Mouse (Mus musculus): ENCODE data around the gene Arl4c. TPM values are rescaled to one million over a fixed set of nuclear protein-coding genes. Genes with fewer than 3 reads are reported as not detected.

Gene Arl4c
- polyA plus RNA-seq, 1 experiment from 2014 or later: 5.7 TPM

DNA sequence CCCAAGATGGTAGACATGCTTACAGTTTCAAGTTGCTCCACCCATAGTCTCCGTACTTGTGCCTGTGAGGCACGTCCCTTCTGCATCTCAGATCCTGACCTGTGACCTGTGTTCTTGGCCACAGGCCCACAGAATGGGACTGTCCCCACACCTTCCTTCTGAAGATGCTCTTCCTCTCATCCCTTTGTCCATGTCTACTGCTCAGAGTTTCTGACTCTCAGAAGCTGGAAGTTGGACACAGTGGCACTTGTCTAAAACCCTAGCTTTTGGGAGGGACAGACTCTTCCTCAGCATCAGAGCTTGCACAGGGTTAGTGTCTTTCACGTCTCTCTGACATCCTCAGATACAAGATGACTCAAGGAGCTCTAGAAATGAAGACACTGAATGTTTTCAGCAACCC is 6.2 kb upstream of the Arl4c start:
- Histone ChIP-seq H3K9me3 (ENCODE audit: control insufficient read depth, low read length) (no peaks in the 10 kb centered on the region), H3K36me3 (ENCODE audit: control insufficient read depth, insufficient read depth, low read length) (no peaks in the 10 kb centered on the region), H3K9ac (ENCODE audit: low read length) (no peak overlapping the region), H3K4me2 (replicated peaks; ENCODE audit: low read depth) (no peak overlapping the region), H3K27me3 (ENCODE audit: control insufficient read depth, insufficient read depth, low read length) (no peaks in the 10 kb centered on the region), H3K4me1 (replicated peaks; ENCODE audit: control insufficient read depth, insufficient read depth) (no peaks in the 10 kb centered on the region), H3K27ac (replicated peaks) (no peak overlapping the region), H3K4me3 (ENCODE audit: low read depth, low read length) (no peak overlapping the region)
- ATAC-seq (ENCODE audit: low FRiP score, low TSS enrichment) (no peak), DNase-seq (ENCODE audit: low spot score) (no peak)
- TF ChIP-seq EP300 (optimal IDR thresholded peaks at IDR 0.05): no peak
- no peak for TF ChIP-seq CTCF (IDR thresholded peaks at IDR 0.05; ENCODE audit: low read depth)
- WGBS: 74% methylated on average over 3 of the region's 3 CpGs

DNA sequence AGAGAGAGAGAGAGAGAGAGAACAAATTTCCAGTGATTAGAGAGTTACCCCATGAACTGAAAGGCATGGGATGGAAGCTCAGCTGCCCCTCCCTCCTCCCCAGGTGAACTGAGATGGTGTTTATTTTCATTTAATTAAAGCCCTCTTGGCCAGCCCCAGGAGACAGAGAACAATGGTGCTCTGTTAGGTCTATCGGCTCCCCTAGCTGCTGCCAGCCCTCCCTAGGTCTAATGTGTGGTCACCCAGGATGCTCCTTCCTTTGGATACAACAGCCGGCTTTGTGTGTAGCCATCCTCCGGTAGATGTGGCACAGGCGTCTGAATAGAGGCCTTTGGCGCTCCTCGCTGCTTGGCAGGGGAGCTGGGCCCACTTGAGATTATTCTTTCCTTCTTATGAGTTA is 5.5 kb upstream of the Arl4c start:
- Histone ChIP-seq H3K27me3 (ENCODE audit: control insufficient read depth, insufficient read depth, low read length) (no peaks in the 10 kb centered on the region), H3K27ac (replicated peaks) (no peak overlapping the region), H3K4me2 (replicated peaks; ENCODE audit: low read depth) (no peak overlapping the region), H3K4me3 (ENCODE audit: low read depth, low read length) (no peak overlapping the region), H3K9ac (ENCODE audit: low read length) (no peak overlapping the region), H3K36me3 (ENCODE audit: control insufficient read depth, insufficient read depth, low read length) (no peaks in the 10 kb centered on the region), H3K4me1 (replicated peaks; ENCODE audit: control insufficient read depth, insufficient read depth) (no peaks in the 10 kb centered on the region), H3K9me3 (ENCODE audit: control insufficient read depth, low read length) (no peaks in the 10 kb centered on the region)
- no peak for TF ChIP-seq EP300 (optimal IDR thresholded peaks at IDR 0.05)
- TF ChIP-seq CTCF (IDR thresholded peaks at IDR 0.05; ENCODE audit: low read depth): no peak
- DNase-seq (ENCODE audit: low spot score) (no peak), ATAC-seq (ENCODE audit: low FRiP score, low TSS enrichment) (no peak)
- WGBS: 55% methylated on average over 6 of the region's 6 CpGs

DNA sequence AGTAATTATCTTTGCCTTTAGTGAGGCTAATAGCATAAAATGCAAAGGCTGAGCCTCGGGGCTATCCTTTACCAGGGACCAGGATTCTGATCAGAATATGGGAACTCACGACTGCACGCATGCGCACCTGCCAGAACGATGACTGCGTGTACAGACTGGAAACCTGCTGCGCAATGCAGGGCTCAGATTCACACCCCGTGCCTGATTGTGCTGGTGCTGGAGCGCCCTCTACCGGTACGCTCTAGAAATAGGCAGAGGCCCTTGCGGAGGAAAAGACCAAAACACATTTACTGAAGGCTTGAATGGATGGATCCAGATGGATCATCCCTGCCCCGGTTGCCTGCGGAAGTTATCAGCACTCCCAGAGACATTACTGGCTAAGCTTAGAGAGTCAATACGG is 3.8 kb upstream of the Arl4c start:
- ATAC-seq (ENCODE audit: low FRiP score, low TSS enrichment) (peak; percentile 76), DNase-seq (ENCODE audit: low spot score) (peak; percentile 93)
- Histone ChIP-seq H3K4me2 (replicated peaks; ENCODE audit: low read depth) (no peak overlapping the region), H3K4me3 (ENCODE audit: low read depth, low read length) (no peak overlapping the region), H3K9me3 (ENCODE audit: control insufficient read depth, low read length) (no peaks in the 10 kb centered on the region), H3K36me3 (ENCODE audit: control insufficient read depth, insufficient read depth, low read length) (no peaks in the 10 kb centered on the region), H3K27me3 (ENCODE audit: control insufficient read depth, insufficient read depth, low read length) (no peaks in the 10 kb centered on the region), H3K4me1 (replicated peaks; ENCODE audit: control insufficient read depth, insufficient read depth) (no peaks in the 10 kb centered on the region; the same call in 1 of the 2 replicates), H3K9ac (ENCODE audit: low read length) (no peak overlapping the region), H3K27ac (replicated peaks) (no peak overlapping the region)
- peak; percentile 100 for TF ChIP-seq CTCF (IDR thresholded peaks at IDR 0.05; ENCODE audit: low read depth)
- TF ChIP-seq EP300 (optimal IDR thresholded peaks at IDR 0.05): no peak
- WGBS: under 1% methylated on average over 15 of the region's 15 CpGs

DNA sequence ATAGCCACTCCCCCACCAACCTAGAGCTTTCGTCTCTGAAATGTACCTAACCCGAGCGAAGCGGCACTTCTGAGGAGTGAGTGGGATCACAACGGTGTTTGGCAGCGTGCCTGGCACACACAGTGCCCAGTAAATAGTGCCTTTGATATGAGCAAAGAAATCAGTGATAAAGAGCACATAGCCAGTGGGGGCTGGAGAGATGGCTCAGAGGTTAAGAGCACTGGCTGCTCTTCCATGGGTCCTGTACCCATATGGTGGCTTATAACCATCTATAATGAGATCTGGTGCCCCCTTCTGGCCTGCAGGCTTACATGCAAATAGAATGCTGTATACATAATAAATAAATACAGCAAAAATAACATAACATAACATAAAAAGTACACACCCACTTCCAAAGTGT is 3.0 kb upstream of the Arl4c start:
- peak; percentile 76 for TF ChIP-seq CTCF (IDR thresholded peaks at IDR 0.05; ENCODE audit: low read depth)
- no peak for TF ChIP-seq EP300 (optimal IDR thresholded peaks at IDR 0.05)
- no peak overlapping the region for H3K27ac ChIP-seq (replicated peaks)
- ATAC-seq (ENCODE audit: low FRiP score, low TSS enrichment): no peak
- H3K4me3 ChIP-seq (ENCODE audit: low read depth, low read length): no peak overlapping the region
- no peaks in the 10 kb centered on the region for H3K27me3 ChIP-seq (ENCODE audit: control insufficient read depth, insufficient read depth, low read length)
- no peak overlapping the region for H3K4me2 ChIP-seq (replicated peaks; ENCODE audit: low read depth)
- peaks cover 5% of the 10 kb centered on the region for H3K4me1 ChIP-seq (replicated peaks; ENCODE audit: control insufficient read depth, insufficient read depth)
- no peaks in the 10 kb centered on the region for H3K36me3 ChIP-seq (ENCODE audit: control insufficient read depth, insufficient read depth, low read length)
- H3K9ac ChIP-seq (ENCODE audit: low read length): no peak overlapping the region
- H3K9me3 ChIP-seq (ENCODE audit: control insufficient read depth, low read length): no peaks in the 10 kb centered on the region
- WGBS: 66% methylated on average over 6 of the region's 6 CpGs
- DNase-seq (ENCODE audit: low spot score): peak; percentile 44

DNA sequence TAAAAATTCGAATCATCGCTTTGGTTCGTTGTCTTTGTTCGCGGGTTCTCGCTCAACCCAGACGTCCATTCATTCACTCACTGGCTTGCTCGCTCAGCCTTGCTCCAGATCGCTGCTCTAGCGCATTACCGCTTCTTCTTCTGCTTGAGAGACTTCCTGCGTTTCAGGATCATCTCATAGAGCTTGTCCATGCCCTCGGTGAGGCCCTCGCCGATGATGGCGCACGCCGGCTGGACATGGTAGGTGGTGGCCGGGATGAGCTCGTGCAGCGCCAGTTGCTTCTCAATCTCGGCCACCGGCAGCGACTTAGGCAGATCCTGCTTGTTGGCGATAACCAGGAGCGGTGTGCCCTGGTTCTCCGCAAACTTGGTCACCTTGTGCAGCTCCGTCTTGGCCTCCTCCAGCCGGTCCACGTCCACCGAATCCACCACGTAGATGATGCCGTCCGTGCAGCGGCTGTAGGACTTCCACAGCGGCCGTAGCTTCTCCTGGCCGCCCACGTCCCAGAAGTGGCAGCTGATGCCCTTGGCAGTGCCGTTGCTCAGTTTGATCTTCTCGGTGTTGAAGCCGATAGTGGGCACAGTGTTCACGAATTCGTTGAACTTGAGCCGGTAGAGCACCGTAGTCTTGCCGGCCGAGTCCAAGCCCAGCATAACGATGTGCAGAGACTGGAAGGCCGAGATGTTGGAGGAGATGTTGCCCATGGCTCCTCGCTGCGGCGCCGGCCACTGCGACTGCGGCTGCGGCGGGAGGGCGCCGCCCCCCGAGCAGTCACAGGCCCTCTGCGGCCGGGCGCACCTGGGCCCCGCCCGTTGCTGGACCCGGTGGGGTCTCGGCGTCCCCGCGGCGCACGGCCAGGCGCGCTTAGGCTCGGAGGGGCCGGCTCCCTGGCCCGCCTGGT is 810 bp downstream of the Arl4c start:
- Histone ChIP-seq H3K27me3 (ENCODE audit: control insufficient read depth, insufficient read depth, low read length) (no peaks in the 10 kb centered on the region), H3K4me2 (replicated peaks; ENCODE audit: low read depth) (peak overlapping the region; percentile 92), H3K9me3 (ENCODE audit: control insufficient read depth, low read length) (no peaks in the 10 kb centered on the region), H3K36me3 (ENCODE audit: control insufficient read depth, insufficient read depth, low read length) (no peaks in the 10 kb centered on the region), H3K4me3 (ENCODE audit: low read depth, low read length) (peak overlapping the region; percentile 80), H3K27ac (replicated peaks) (peak overlapping the region; percentile 81), H3K9ac (ENCODE audit: low read length) (peak overlapping the region; percentile 85), H3K4me1 (replicated peaks; ENCODE audit: control insufficient read depth, insufficient read depth) (peaks cover 5% of the 10 kb centered on the region)
- TF ChIP-seq EP300 (optimal IDR thresholded peaks at IDR 0.05): no peak
- no peak for TF ChIP-seq CTCF (IDR thresholded peaks at IDR 0.05; ENCODE audit: low read depth)
- DNase-seq (ENCODE audit: low spot score): peak; percentile 49
- under 1% methylated on average over 78 of the region's 78 CpGs for WGBS
- peak; percentile 48; the same call in 1 of the 2 replicates for ATAC-seq (ENCODE audit: low FRiP score, low TSS enrichment)
